Mouse (Mus musculus): ENCODE measurements around the gene Gnpat. TPM values are rescaled to one million over a fixed set of nuclear protein-coding genes. Genes with fewer than 3 reads are reported as not detected.
"Not testable (repeated sequence)": the region's sequence is repeated elsewhere in the genome, so short reads cannot be mapped to it uniquely, and the experiment has no call there.

Gnpat gene
- total RNA-seq, 4 experiments from 2014 or later: 55.0 to 63.7 (median 58.4) TPM

DNA sequence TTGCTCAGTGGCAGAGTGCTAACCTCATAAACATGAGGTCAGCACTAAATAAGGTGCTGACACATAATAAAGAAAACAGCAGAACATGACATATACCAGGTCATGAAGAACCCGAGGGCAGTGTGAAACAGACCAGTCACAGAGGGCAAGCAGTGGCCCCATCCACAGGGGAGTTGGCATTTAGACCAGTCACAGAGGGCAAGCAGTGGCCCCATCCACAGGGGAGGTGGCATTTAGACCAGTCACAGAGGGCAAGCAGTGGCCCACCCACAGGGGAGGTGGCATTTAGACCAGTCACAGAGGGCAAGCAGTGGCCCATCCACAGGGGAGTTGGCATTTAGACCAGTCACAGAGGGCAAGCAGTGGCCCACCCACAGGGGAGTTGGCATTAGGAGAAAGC, 19.9 kb upstream of the Gnpat start:
- DNase-seq (ENCODE audit: low spot score in 2 of 2): not testable (repeated sequence)

DNA sequence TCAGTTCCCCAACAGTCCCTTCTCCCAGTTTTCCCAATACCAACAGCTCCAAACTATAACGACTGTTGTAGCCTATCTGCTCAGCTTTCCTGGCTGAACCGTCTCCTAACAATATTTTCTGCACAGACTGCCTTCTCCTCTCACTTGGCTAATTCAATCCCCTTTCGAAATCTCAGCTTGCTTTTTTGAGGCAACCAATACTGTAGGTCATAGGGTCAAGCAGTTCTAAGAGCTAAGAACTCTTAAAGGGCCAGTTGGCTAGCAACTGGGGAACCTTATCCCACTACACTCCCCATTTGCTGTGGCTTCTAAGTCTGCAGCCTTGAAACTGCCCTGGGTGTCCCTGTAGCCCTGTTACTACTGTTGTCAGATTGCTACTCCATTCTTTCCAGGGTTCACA, 17.7 kb upstream of the Gnpat start:
- no peak for DNase-seq (ENCODE audit: low spot score in 2 of 2)

DNA sequence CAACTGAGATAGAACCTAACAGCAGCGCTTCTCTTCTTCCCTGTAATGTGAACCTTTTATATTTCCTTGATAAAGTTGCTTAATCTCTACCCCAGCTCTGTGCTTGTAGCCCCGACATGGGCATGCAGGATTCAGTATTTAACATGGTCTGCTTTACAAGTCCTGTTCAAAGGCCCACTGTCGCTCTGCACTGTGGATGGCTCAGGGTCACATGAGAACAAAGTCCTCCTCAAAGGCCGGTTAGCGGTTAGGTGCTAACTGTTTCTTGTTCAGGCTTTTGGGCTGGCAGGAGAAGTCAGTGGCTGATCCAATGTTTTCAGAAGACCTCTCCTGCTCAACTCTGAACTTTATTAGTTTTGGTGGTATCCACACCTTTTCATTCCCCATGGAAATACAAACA, 17.3 kb upstream of the Gnpat start:
- no peak for DNase-seq (ENCODE audit: low spot score in 2 of 2)

DNA sequence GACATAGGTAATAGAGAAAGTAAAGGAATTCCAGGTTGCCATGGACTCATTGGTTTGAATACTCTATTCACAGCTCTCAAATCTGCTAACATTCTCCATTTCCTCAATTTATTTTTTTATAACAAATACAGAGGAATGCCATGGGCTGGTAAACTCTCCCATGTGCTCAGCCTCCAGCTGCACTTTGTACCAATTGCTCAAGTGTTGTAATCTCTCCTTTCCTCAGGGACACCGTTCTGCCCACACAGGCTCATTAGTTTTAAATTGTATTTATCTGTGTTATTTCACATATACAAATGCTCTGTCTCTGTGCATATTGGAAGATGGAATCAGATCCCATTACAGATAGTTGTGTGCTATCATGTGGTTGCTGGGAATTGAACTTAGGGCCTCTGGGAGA, 9.3 kb upstream of the Gnpat start:
- no peak for DNase-seq (ENCODE audit: low spot score in 2 of 2)

DNA sequence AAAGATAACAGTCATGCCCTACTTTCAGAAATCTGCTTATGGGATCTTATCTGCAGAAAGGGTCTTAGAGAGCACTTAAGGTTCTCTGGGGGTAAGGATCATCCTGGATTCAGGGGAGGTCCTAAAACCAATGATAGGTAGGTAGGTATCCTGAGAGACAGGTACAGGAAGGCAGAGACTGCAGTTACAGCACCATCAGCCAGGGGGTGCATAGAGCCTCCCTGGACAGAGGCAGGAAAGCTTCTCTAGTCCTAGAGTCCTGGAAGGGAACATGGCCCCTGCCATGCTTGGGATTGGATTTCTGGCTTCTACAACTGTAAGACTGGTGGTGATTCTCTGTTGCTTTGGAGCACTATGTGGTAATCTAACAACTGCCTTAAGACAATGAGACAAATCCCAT, 3.4 kb upstream of the Gnpat start:
- DNase-seq (ENCODE audit: low spot score in 2 of 2): no peak

DNA sequence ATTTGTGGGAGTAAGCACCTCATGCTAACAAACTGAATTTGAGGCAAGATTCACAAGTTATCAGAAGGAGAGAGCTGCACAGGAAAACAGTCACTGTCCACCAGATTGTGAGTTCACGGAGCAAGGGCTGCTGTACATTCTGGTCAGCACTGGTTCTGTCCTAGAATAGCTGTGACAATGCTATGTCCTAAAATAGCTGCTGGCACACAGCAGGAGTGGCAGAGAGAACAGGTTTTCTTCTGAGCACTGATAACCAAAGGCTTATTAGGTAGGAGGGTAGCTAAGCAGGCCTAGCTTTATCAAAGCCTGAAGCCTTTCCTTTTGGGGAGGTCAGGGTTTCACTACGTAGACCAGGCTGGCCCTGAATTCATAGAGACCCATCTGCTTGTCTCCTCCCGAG, 2.6 kb upstream of the Gnpat start:
- DNase-seq (ENCODE audit: low spot score in 2 of 2): no peak

DNA sequence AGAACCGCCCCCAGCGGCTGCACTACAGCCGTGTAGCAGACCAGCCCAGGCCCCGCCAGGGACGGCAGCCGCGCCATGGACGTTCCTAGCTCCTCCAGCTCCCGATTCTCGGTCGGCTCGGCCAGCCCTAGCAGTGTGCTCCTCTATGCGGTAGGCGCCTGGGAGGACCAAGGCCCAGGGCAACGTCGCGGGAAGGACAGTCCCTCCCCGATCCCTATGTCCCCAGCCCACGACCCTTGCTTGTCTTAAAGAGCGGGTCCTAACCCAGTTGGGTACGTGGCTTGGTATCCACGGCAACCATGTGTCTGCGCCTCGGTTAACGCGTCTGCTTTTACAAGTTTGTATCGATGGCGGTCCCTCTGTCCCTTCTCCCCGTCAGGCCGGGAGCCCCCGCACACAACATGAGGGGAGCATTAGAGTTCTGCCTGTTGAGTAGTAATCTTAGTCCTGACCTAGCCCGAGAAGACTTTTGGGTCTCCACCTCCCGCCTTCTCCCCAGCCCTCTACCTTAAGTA, 387 bp downstream of the Gnpat start:
- no peak for DNase-seq (ENCODE audit: low spot score in 2 of 2)

DNA sequence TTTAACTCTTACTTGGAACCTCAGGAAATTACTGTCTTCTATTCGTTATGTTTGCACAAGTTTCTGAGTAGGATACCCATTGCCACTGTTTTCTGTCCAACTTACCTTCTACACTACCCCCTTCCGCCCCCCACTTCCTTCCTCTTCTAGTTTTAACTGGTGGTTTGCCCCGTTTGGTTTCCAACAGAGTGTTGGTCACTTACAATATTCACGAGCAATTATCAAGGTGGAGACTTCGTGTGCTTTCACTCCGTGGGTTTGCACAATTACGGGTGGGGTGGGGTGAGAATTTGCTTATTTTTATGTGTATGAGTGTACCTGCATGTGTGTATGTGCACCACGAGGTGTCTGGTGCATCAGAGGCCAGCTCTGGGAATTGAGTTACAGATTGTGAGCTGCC, 896 bp downstream of the Gnpat start:
- DNase-seq (ENCODE audit: low spot score in 2 of 2): no peak

DNA sequence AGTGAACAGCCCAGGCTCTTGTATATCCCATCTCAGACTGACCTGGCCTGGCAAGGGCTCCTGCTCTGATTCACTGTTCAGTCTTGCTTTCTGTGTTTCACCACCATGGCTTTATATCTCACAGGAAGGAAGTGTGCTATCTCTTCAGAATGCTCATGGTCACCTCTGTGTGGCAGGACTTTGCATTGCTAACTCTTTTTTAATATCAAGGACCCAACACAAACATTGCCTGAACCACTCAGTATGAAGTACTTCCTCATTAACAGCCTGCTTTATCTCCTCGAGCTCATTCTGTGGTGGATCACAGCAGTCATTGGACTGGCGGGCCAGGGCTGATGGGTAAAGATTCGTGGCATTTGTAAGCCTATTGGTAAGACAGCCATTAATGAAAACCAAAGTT, 3.8 kb downstream of the Gnpat start:
- DNase-seq (ENCODE audit: low spot score in 2 of 2): no peak

DNA sequence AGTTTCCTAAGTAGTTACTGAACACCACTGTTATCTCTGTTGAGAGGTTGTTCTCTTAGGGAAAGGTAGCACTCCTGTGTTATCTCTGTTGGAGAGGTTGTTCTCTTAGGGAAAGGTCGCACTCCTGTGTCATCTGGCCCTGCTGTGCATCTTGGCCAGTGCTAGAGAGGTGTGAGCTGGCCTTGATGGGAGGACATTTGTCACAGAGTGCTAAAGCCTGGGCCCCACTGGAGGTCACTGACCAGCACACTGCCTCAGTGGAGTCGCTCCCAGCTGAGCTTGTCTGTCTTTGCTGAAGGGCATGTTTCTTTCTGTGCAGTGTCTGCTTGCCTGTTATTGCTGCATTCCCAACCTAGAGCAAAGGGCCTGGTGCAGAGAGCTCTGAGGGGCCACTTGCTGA, 4.3 kb downstream of the Gnpat start:
- no peak for DNase-seq (ENCODE audit: low spot score in 2 of 2)

DNA sequence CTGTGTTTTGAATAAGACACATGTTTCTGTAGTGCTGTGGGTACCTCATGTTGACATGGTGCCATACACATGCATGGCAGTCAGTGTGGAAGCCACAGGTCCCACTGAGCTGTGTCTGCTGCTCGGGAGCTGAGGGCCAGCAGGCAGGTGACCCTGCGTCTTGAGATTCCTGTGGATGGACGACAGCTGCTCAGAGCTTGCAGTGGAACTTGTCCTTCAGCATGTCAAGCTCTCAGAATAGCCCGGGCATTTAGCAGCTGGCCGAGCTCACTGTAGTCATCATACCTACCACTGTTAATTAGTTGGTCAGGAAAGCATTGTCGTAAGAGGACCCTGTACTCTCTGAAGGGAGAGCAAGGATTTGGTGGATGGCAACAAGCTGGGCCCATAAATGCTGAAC, 6.9 kb downstream of the Gnpat start:
- no peak for DNase-seq (ENCODE audit: low spot score in 2 of 2)

DNA sequence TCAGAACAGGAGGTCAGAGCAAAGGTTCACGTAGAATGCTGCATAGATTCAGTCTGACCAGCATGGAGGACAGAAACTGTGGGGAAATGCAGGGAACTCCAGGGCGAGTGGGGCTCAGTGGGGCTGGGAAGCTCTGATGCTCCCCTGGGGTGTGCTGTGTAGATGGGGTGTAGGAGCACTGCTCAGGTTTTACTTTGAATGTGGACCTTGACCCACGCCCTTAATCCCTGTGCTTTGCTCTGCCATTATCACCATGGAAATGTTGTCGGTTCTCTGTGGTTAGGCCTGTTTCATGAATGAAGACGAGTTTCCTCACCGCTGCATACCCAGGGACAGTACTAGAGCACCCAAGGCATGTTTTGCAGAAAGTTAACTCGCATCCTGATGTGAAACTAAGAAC, 8.6 kb downstream of the Gnpat start:
- DNase-seq (ENCODE audit: low spot score in 2 of 2): no peak

DNA sequence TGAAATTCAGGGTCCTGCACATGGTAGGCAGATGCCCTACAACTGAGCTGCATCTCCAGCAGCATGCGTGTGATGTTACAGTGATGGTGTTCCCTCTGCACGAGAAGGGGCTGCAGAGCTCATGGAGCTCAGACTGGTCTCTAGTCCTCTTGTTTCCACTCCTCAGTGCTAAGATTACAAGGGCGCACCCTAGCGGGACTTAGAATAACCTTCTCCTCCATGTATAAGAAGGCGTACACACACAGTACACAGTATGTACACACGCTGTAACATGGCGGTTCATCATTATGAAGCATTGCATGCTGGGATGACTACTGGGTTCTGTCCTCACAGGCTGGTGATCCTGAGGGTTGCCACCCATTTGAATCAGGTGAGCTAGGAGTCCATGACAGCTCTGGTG, 9.2 kb downstream of the Gnpat start:
- no peak for DNase-seq (ENCODE audit: low spot score in 2 of 2)

DNA sequence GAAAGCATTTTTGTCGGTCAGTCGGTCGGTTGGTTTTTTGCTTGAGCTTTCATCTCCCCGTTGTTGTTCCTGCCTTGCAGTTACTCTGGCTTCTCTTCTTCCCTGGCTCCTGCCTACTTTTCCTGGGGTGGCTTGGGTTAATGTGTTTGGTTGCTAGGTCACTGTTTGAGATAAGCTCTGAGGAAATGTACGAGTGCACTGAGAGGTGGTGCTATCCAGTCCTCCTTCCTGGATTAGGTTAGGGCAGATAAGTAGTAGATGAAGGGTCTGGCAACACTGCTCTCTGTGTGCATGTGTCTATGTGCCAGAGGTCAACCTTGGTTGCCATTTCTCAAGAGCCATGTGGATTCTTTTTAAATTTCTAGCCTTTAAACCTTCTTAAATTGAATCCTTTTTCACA, 9.9 kb downstream of the Gnpat start:
- DNase-seq (ENCODE audit: low spot score in 2 of 2): no peak

DNA sequence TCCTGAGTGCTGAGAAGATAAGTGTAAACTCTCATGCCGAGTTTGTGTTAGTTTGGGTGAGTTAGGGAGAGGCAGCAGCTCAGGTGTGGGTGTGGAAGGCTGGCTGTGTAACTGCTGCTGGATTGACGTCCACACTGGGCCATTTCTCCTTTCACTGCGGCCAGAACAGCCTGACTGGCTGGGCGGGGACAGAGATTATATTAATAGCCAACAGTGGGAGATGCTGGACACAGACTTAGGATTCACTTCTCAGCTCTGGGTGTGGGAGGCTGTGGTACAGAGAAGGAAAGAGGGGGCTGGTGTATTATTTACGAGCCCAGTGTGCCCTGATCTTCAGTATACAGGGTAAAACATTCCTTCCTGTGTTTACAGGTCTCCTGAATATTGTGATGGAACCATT, 15.3 kb downstream of the Gnpat start:
- DNase-seq (ENCODE audit: low spot score in 2 of 2): no peak

DNA sequence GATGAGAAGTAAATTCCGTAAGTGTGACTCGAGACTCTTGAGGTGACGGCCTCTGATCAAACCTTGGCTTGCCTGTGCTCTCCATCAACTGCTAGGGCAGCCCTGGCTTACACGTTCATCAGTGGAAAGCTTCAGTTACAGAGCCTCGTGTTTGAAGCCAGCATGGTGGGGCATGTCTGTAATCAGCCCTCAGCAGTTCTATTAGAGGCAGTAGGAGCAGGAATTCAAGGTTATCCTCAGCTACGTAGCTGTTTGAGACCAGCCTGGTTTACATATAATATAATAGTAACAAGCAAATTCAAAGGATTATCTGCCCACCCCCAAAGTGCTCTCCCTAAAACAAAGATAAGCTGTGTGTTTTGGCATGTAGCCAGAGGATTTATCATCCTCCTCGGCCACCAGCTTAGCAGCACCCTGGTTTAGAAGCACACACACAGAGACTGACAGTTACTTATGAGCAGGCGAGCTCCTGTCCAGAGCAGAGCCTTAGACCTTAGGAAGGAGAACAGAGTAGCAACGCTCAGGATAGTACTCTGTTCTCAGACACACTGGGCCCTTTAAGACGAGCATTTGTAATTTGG, 16.2 kb downstream of the Gnpat start:
- DNase-seq (ENCODE audit: low spot score in 2 of 2): no peak

DNA sequence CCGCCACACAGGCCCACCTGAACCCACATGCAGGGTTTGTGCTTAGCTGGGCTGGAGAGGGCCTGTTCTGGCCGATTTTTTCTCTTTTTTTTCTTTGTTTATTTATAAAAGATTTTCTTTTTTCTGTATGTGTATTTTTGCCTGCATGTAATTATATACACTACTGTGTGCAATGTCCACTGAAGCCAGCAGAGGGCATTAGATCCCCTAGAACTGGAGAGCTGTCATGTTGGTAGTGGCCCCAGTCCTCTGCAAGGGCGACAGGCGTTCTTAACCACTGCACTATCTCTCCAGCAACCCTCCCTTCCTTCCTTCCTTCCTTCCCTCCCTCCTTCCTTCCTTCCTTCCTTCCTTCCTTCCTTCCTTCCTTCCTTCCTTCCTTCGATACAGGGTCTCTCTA, 25.6 kb downstream of the Gnpat start:
- DNase-seq (ENCODE audit: low spot score in 2 of 2): no peak

DNA sequence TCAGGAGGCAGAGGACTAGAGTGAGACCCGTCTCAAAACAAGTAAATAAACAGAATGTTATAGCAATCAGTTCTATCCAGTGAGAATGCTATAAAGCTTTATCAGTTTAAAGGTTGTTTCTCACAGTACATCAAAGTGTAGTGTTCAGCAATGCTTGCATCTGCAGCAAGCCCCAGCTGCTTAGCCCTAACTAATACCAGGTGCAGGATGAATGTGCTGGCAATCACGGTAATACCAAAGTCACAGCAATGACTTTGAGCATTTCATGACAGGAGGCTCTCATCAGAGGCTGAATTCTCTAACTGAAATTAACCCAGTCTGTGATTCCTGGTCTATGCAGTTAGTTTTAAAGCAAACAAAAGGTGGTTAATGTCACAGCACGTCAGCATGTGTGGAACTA, 29.8 kb downstream of the Gnpat start:
- DNase-seq (ENCODE audit: low spot score in 2 of 2): no peak

DNA sequence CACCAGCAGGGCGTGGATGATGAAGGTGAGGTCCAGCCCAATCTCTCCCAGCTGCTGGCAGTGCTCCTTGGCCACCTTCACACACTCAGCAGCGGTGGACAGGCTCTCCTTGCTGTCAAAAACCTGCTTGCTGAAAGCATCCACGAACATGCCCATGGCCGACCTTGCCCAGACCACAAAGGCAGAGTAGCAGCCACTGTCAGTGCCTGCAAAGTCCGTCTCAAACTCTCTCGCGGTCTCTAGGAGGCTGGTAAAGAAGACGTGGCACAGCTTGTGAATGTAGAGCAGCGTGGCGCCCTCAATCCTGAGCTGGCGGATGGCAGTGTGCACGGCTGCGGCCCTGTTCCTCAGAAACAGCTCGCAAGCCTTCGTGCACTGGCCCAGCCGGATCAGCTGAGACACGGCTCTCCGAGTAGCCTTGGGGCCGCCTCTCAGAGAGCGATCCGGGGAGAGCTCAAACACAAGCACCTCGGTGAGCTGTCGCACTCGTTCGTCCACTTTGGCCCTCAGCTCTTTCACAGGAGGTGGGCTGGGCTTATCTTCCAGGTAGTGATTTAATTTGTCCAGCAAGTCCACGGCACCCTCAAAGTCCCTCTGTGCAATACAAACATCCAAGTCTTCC, 33.3 kb downstream of the Gnpat start:
- no peak for DNase-seq (ENCODE audit: low spot score in 2 of 2)

DNA sequence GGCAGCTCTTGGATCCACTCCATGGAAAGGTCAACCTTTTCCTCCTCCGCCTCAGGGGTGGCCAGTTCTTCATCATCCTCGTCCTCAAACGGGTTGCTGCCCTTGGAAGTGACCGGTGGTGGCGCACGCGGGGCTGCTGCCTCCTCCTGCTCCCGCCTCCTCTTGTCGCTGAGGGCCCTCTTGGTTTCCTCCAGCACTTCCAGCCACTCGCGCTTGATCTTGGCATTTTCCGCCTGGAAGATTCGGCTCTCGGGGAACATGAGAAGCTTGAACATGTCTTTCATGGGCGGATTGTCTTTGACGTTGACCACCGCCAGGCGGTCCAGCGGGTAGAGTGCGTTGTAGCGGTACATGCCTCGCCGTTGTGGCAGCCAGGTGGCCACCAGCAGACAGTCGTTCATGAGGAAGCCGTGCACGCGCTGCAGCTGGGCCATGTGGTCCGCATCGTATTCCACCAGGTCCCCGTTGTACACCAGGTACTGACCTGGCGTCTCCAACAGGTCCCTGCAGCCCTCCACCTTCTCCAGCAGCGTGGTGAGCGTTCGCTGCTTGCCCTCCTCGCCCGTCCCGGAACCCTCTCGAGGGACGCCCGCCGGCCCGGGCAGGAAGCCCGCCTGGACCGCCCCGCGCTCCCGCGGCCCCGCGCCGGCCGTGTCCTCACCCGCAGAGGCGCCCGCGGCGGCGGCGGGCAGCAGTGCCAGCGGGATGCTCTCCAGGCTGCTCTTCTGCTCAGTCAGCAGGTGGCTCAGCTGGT, 34.0 kb downstream of the Gnpat start:
- DNase-seq (ENCODE audit: low spot score in 2 of 2): peak; percentile 55 to 63

DNA sequence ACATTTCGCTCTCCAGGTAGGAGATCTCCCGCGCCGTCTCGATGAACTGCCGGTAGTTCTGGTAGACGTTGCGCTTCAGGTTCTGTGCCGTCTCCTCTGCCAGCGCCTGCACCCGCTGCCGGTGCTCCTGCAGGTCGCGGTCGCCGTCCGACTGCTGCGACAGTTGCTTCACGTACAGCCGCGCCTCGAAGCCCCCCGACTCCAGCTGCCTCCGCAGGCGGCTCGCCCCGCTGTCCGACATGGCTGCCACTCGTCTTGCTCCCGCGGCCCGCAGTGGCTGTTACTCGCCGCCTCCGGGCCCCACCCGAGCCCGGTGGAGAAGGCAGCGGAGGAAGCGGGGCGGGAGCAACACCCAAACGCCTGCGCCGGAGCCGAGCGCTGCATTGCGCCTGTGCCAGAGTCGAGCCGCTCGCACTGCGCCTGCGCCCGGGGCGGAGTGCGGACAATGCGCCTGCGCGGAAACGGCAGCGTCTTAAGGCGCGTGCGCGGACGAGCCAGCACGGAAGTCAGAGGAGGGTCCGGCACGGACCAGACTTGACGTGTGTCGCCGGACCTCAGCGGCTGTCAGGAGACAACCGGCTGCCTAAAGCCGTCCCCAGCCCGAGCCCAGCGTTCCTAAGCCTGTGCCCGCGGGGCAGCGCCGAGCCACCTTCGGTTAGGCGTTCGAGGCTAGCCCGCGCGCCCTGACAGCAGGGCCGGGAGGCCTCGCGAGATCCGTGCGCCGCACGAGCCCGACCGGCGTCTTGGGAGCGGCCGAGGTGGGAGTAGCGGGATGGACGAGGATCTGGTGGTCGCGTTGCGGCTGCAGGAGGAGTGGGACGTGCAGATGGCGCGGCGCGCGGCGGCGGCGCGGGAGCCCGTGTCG, 34.8 kb downstream of the Gnpat start, which contains the start of the genes Exoc8 and Sprtn:
Gene Exoc8, minus strand, starts transcription at position 320 of the 865 bp plus-strand sequence.
Gene Sprtn, plus strand, starts transcription at position 501 of the 865 bp plus-strand sequence.
- peak; percentile 94 to 96 for DNase-seq (ENCODE audit: low spot score in 2 of 2)
